In the genomic region with DNA sequence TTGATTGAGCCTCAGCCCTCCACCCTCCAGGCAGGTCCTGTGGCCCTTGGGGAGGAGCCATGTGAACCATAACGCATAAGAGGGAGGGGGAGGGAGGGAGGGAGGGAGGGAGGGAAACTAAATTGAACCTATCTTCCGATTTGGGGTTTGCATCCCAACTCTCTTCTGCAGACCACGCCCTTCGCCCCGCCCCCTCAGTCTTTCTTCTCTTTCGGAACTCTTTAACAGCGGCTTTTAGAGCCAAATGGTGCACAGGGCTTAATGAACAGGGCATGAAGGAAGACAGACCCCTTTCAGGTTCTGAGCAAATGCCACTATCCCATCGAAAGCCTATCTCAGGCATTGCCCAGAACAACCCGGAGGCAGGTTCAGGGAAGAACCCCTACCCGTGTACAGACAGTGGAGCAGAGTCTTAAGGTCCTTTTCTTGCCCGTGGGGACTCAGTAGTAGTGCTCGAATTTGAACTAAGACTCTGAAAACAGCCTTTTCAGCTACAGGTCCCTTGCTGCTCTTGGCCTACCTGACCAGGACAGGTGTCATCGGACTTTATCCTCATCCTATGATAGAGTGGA, we compare ENCODE assay signal across 8 mouse cellular contexts. TPM values are rescaled to one million over a fixed set of nuclear protein-coding genes. Genes with fewer than 3 reads are reported as not detected.
A peak's percentile ranks its signal among the peaks of the same experiment; 100 is the strongest.
DNase-seq lines count a peak whose midpoint lies in the region; ATAC-seq lines count a peak whose summit lies in the region.

No protein-coding gene starts in this region.

- H3K4me3 ChIP-seq in forebrain, embryonic 14.5 days (ENCODE audit: low read depth, low read length): peak overlapping the region; percentile 42
- peak overlapping the region; percentile 27 for H3K4me3 ChIP-seq in limb, embryonic 15.5 days
- peak overlapping the region; percentile 41 for H3K4me3 ChIP-seq in neural tube, embryonic 11.5 days (ENCODE audit: low read depth, low read length)

- peak overlapping the region; percentile 70 for H3K4me2 ChIP-seq in forebrain, embryonic 14.5 days (ENCODE audit: low read length)
- peak overlapping the region; percentile 39 for H3K4me2 ChIP-seq in limb, embryonic 15.5 days
- peak overlapping the region; percentile 77 for H3K4me2 ChIP-seq in neural tube, embryonic 11.5 days (ENCODE audit: low read depth)

- no peaks in the 10 kb centered on the region for H3K36me3 ChIP-seq in forebrain, embryonic 14.5 days (ENCODE audit: control insufficient read depth, insufficient read depth, low read length)
- H3K36me3 ChIP-seq in limb, embryonic 15.5 days: no peaks in the 10 kb centered on the region
- H3K36me3 ChIP-seq in neural tube, embryonic 11.5 days (ENCODE audit: control insufficient read depth, insufficient read depth, low read length): no peaks in the 10 kb centered on the region

- H3K27me3 ChIP-seq in forebrain, embryonic 14.5 days (replicated peaks; ENCODE audit: control insufficient read depth, insufficient read depth, low read length): no peaks in the 10 kb centered on the region
- H3K27me3 ChIP-seq in limb, embryonic 15.5 days: peaks cover 50% of the 10 kb centered on the region
- no peaks in the 10 kb centered on the region for H3K27me3 ChIP-seq in neural tube, embryonic 11.5 days (ENCODE audit: control insufficient read depth, insufficient read depth, low read length)

- H3K27ac ChIP-seq in forebrain, embryonic 14.5 days (ENCODE audit: low read depth, low read length): peak overlapping the region; percentile 45; the same call in 1 of the 2 replicates
- no peak overlapping the region for H3K27ac ChIP-seq in limb, embryonic 15.5 days
- H3K27ac ChIP-seq in neural tube, embryonic 11.5 days (ENCODE audit: low read depth, low read length): peak overlapping the region; percentile 47; the same call in 1 of the 2 replicates

- peak; percentile 51 for ATAC-seq in forebrain, embryonic 14.5 days
- ATAC-seq in limb, embryonic 15.5 days (ENCODE audit: insufficient number of reproducible peaks, low FRiP score, low TSS enrichment, low read depth): no peak
- ATAC-seq in neural tube, embryonic 11.5 days (ENCODE audit: insufficient read depth, low FRiP score, low TSS enrichment): peak; percentile 16; the same call in 1 of the 2 replicates

- DNase-seq in thymus, postnatal 14 days: peak; percentile 27
- DNase-seq in thymus, postnatal 0 days (ENCODE audit: low spot score): no peak
- peak; percentile 72 for DNase-seq in forebrain, embryonic 14.5 days (ENCODE audit: low spot score)
- DNase-seq in neural tube, embryonic 11.5 days (ENCODE audit: low spot score): peak; percentile 58
- DNase-seq in layer of hippocampus, adult 18-20 months (ENCODE audit: low spot score in 2 of 2): no peak
- no peak for DNase-seq in layer of hippocampus, postnatal 25 days (ENCODE audit: extremely low spot score in 1 of 2, low spot score in 1 of 2)
- DNase-seq in frontal cortex, postnatal 36 days (ENCODE audit: low spot score in 2 of 2): no peak

- H3K4me1 ChIP-seq in forebrain, embryonic 14.5 days (ENCODE audit: control insufficient read depth, insufficient read depth, low read length): peaks cover 8% of the 10 kb centered on the region
- peaks cover 12% of the 10 kb centered on the region for H3K4me1 ChIP-seq in limb, embryonic 15.5 days
- peaks cover 5% of the 10 kb centered on the region; the same call in 1 of the 2 replicates for H3K4me1 ChIP-seq in neural tube, embryonic 11.5 days (ENCODE audit: control insufficient read depth, insufficient read depth, low read length)

- H3K9ac ChIP-seq in forebrain, embryonic 14.5 days (ENCODE audit: low read length): peak overlapping the region; percentile 75
- no peak overlapping the region for H3K9ac ChIP-seq in limb, embryonic 15.5 days
- peak overlapping the region; percentile 65 for H3K9ac ChIP-seq in neural tube, embryonic 11.5 days (ENCODE audit: low read length)

- under 1% methylated on average over 13 of the region's 13 CpGs for WGBS in forebrain, embryonic 14.5 days
- 3% methylated on average over 13 of the region's 13 CpGs for WGBS in limb, embryonic 15.5 days
- WGBS in neural tube, embryonic 11.5 days: 1% methylated on average over 12 of the region's 13 CpGs

- H3K9me3 ChIP-seq in forebrain, embryonic 14.5 days (replicated peaks; ENCODE audit: control insufficient read depth, low read length): no peaks in the 10 kb centered on the region
- no peaks in the 10 kb centered on the region for H3K9me3 ChIP-seq in limb, embryonic 15.5 days
- no peaks in the 10 kb centered on the region for H3K9me3 ChIP-seq in neural tube, embryonic 11.5 days (ENCODE audit: control insufficient read depth, low read length)

RNA-seq across cellular contexts. Expression of a gene that starts 0.6 kb away (rescaled TPM):
- polyA plus RNA-seq in thymus, postnatal 0 days (2015; fragmentation: Nextera tagmentation; extraction: Ambion mirVana): 0.14 TPM in 1 of 2 replicates, not detected in the other
- 8.1 and 9.1 TPM in 2 replicates for polyA plus RNA-seq in forebrain, embryonic 14.5 days (2014; fragmentation: Nextera tagmentation; extraction: Ambion mirVana)
- 0.30 and 0.58 TPM in 2 replicates for polyA plus RNA-seq in limb, embryonic 15.5 days (2015; fragmentation: Nextera tagmentation; extraction: Ambion mirVana)
- 5.1 and 6.1 TPM in 2 replicates for polyA plus RNA-seq in neural tube, embryonic 11.5 days (2014; fragmentation: Nextera tagmentation; extraction: Ambion mirVana)
- under 1 TPM in 1 of 2 experiments, not detected in 1; 0.10 TPM for total RNA-seq in layer of hippocampus, adult 18-20 months (2021)
- under 1 TPM; 0.39 to 0.40 TPM for total RNA-seq in layer of hippocampus, postnatal 25 days (2021)

RNA-seq across cellular contexts. Expression of a gene that starts 20.1 kb away (rescaled TPM):
- polyA plus RNA-seq in thymus, postnatal 0 days (2015; fragmentation: Nextera tagmentation; extraction: Ambion mirVana): 0.54 and 0.60 TPM in 2 replicates
- 13.6 and 13.9 TPM in 2 replicates for polyA plus RNA-seq in forebrain, embryonic 14.5 days (2014; fragmentation: Nextera tagmentation; extraction: Ambion mirVana)
- 5.1 and 6.6 TPM in 2 replicates for polyA plus RNA-seq in limb, embryonic 15.5 days (2015; fragmentation: Nextera tagmentation; extraction: Ambion mirVana)
- polyA plus RNA-seq in neural tube, embryonic 11.5 days (2014; fragmentation: Nextera tagmentation; extraction: Ambion mirVana): 22.2 and 23.0 TPM in 2 replicates
- 10 to 100 TPM; 14.6 to 15.9 TPM for total RNA-seq in layer of hippocampus, adult 18-20 months (2021)
- total RNA-seq in layer of hippocampus, postnatal 25 days (2021): 10 to 100 TPM; 13.8 to 14.6 TPM

RNA-seq across cellular contexts. Expression of a gene that starts 32.3 kb away (rescaled TPM):
- polyA plus RNA-seq in thymus, postnatal 0 days (2015; fragmentation: Nextera tagmentation; extraction: Ambion mirVana): 0.03 TPM in 1 of 2 replicates, not detected in the other
- polyA plus RNA-seq in forebrain, embryonic 14.5 days (2014; fragmentation: Nextera tagmentation; extraction: Ambion mirVana): not detected in 2 replicates
- 0.27 and 0.79 TPM in 2 replicates for polyA plus RNA-seq in limb, embryonic 15.5 days (2015; fragmentation: Nextera tagmentation; extraction: Ambion mirVana)
- not detected in 2 replicates for polyA plus RNA-seq in neural tube, embryonic 11.5 days (2014; fragmentation: Nextera tagmentation; extraction: Ambion mirVana)
- not detected for total RNA-seq in layer of hippocampus, adult 18-20 months (2021)
- not detected for total RNA-seq in layer of hippocampus, postnatal 25 days (2021)

RNA-seq across cellular contexts. Expression of a gene that starts 41.7 kb away (rescaled TPM):
- polyA plus RNA-seq in thymus, postnatal 0 days (2015; fragmentation: Nextera tagmentation; extraction: Ambion mirVana): 39.8 and 42.8 TPM in 2 replicates
- 95.5 and 101 TPM in 2 replicates for polyA plus RNA-seq in forebrain, embryonic 14.5 days (2014; fragmentation: Nextera tagmentation; extraction: Ambion mirVana)
- polyA plus RNA-seq in limb, embryonic 15.5 days (2015; fragmentation: Nextera tagmentation; extraction: Ambion mirVana): 77.4 and 80.9 TPM in 2 replicates
- polyA plus RNA-seq in neural tube, embryonic 11.5 days (2014; fragmentation: Nextera tagmentation; extraction: Ambion mirVana): 89.0 and 97.7 TPM in 2 replicates
- total RNA-seq in layer of hippocampus, adult 18-20 months (2021): 100 to 1,000 TPM; 174 to 179 TPM
- 100 to 1,000 TPM; 191 to 202 TPM for total RNA-seq in layer of hippocampus, postnatal 25 days (2021)

Comparison
In these comparisons a context has a peak if more than half of its experiments do, and no peak if none do; other contexts are left out.
1. DNase-seq: peak in thymus, postnatal 14 days (single experiment), forebrain, embryonic 14.5 days (single experiment) and neural tube, embryonic 11.5 days (single experiment); none in thymus, postnatal 0 days (single experiment), layer of hippocampus, adult 18-20 months (0 of 2), layer of hippocampus, postnatal 25 days (0 of 2) and frontal cortex, postnatal 36 days (0 of 2).
2. Peak in every context shown above with its lines, with median percentiles within 50 percentile points of each other: H3K4me2 ChIP-seq and H3K4me3 ChIP-seq.